Mouse (Mus musculus) cerebellum, postnatal 14 days (tissue): ENCODE measurements around the gene Sgms1.

Experiments
- DNase-seq, 2 experiments: peaks; one replicate each; pipeline ENCODE4 v3.0.0; 2021; ENCODE audit warnings: mixed read lengths in 2 of 2

The Sgms1 gene

GRCm38 (mm10) chr19:32287839-32288238 is 101.7 kb downstream of the Sgms1 start:
- no peak for DNase-seq

- DNase-seq = no peak
Measured at GRCm38 (mm10) chr19:32285455-32285831, 104.1 kb downstream of the Sgms1 start.

GRCm38 (mm10) chr19:32284681-32285454 is 104.6 kb downstream of the Sgms1 start:
- DNase-seq = no peak

- no peak for DNase-seq
Measured at GRCm38 (mm10) chr19:32281917-32282316, 107.6 kb downstream of the Sgms1 start.

GRCm38 (mm10) chr19:32280380-32280779 is 109.1 kb downstream of the Sgms1 start:
- no peak for DNase-seq

- no peak for DNase-seq
Measured at GRCm38 (mm10) chr19:32279400-32279799, 110.1 kb downstream of the Sgms1 start.

- no peak for DNase-seq
Measured at GRCm38 (mm10) chr19:32277869-32278268, 111.6 kb downstream of the Sgms1 start.

- DNase-seq = no peak
Measured at GRCm38 (mm10) chr19:32277287-32277686, 112.2 kb downstream of the Sgms1 start.

GRCm38 (mm10) chr19:32276817-32277216 is 112.7 kb downstream of the Sgms1 start:
- no peak for DNase-seq

GRCm38 (mm10) chr19:32276263-32276662 is 113.3 kb downstream of the Sgms1 start:
- peak in 1 of 2 experiments; percentile 23 for DNase-seq

GRCm38 (mm10) chr19:32275068-32275925 is 114.2 kb downstream of the Sgms1 start:
- no peak for DNase-seq

GRCm38 (mm10) chr19:32274145-32274544 is 115.4 kb downstream of the Sgms1 start:
- no peak for DNase-seq

- DNase-seq = no peak
Measured at GRCm38 (mm10) chr19:32273714-32274113, 115.8 kb downstream of the Sgms1 start.

- DNase-seq = no peak
Measured at GRCm38 (mm10) chr19:32272475-32273260, 116.8 kb downstream of the Sgms1 start.

GRCm38 (mm10) chr19:32271455-32272200 is 117.9 kb downstream of the Sgms1 start:
- no peak for DNase-seq

- no peak for DNase-seq
Measured at GRCm38 (mm10) chr19:32269844-32270176, 119.7 kb downstream of the Sgms1 start.

- no peak for DNase-seq
Measured at GRCm38 (mm10) chr19:32269141-32269843, 120.2 kb downstream of the Sgms1 start.

- DNase-seq = no peak
Measured at GRCm38 (mm10) chr19:32268562-32268961, 121.0 kb downstream of the Sgms1 start.

- DNase-seq = no peak
Measured at GRCm38 (mm10) chr19:32266385-32267252, 122.9 kb downstream of the Sgms1 start.

GRCm38 (mm10) chr19:32263753-32264152 is 125.8 kb downstream of the Sgms1 start:
- DNase-seq = no peak
